Mouse (Mus musculus) liver, adult 2 months (tissue): ENCODE measurements around the gene Osbpl10. TPM values are rescaled to one million over a fixed set of nuclear protein-coding genes. Genes with fewer than 3 reads are reported as not detected.

ENCODE experiments used
- DNase-seq: peaks from one replicate; pipeline ENCODE4 v3.0.0-alpha.2; 2011; ENCODE audit warnings: low read depth, low spot score; ENCODE audit errors: extremely low read depth
- H3K27ac ChIP-seq: fragments of 200-500 bp; replicated peaks from 2 replicates; pipeline ENCODE4 v1.5.1; 2012; ENCODE audit warnings: low read depth, mild to moderate bottlenecking, control low read depth, inconsistent platforms, low read length; ENCODE audit not compliant: insufficient read depth
- H3K27me3 ChIP-seq: fragments of 200-500 bp; 2 replicates; pipeline ENCODE4 v1.6.1; 2012; ENCODE audit warnings: mild to moderate bottlenecking, moderate library complexity, low read length, inconsistent platforms; ENCODE audit not compliant: control insufficient read depth, insufficient read depth
- H3K36me3 ChIP-seq: fragments of 200-500 bp; 2 replicates; pipeline ENCODE4 v1.6.1; 2012; ENCODE audit warnings: low read length, inconsistent platforms; ENCODE audit not compliant: control insufficient read depth, insufficient read depth
- H3K4me1 ChIP-seq: fragments of 200-500 bp; 2 replicates; pipeline ENCODE4 v1.6.1; 2011; ENCODE audit warnings: low read length; ENCODE audit not compliant: control insufficient read depth, insufficient read depth
- H3K4me3 ChIP-seq: fragments of 200-500 bp; 2 replicates; pipeline ENCODE4 v1.5.1; 2011; ENCODE audit warnings: low read depth, mild to moderate bottlenecking, control low read depth, low read length, moderate library complexity; ENCODE audit not compliant: insufficient read depth
- H3K79me2 ChIP-seq: fragments of 200-500 bp; 2 replicates; pipeline ENCODE4 v1.6.1; 2012; ENCODE audit warnings: inconsistent platforms, mild to moderate bottlenecking, low read length, moderate library complexity; ENCODE audit not compliant: control insufficient read depth, insufficient read depth
- H3K9ac ChIP-seq: fragments of 200-500 bp; 2 replicates; pipeline ENCODE4 v1.6.1; 2012; ENCODE audit warnings: low read depth, mild to moderate bottlenecking, control low read depth, inconsistent platforms, low read length
- CTCF ChIP-seq: fragments of 200-500 bp; IDR thresholded peaks from 2 replicates; pipeline ENCODE4 v1.5.1; 2011; ENCODE audit warnings: low read depth, low read length, control low read depth
- POLR2A ChIP-seq: fragments of 200-500 bp; IDR thresholded peaks from 2 replicates; pipeline ENCODE4 v1.6.1; 2011; ENCODE audit warnings: low read length, control low read depth; ENCODE audit not compliant: insufficient read depth; ENCODE audit errors: extremely low read depth
- WGBS: fragments of 180-500 bp; shearing (Covaris S2); methylation state at CpG from one replicate; pipeline ENCODE4 v1.1.7; 2018; 5-methylcytosine and 5-hydroxymethylcytosine counted together
- polyA plus RNA-seq: library from polyadenylated mRNA; depleted of rRNA; stranded (reverse); fragments of >200 nt; gene quantifications from 2 replicates; pipeline ENCODE4 v1.2.3, GENCODE M21; 2012
- total RNA-seq: library from RNA; depleted of rRNA; stranded (reverse); fragments of >200 nt; gene quantifications from 2 replicates; pipeline ENCODE4 v1.2.3, GENCODE M21; 2014

Gene Osbpl10
- total and polyA plus RNA-seq, 2 experiments, result 0.28 to 0.82 TPM

GRCm38 (mm10) chr9:115169591-115169990 is 191.2 kb downstream of the Osbpl10 start:
- TF ChIP-seq CTCF (no peak), POLR2A (no peak)
- Histone ChIP-seq H3K27me3 (no peaks in the 10 kb centered on the region), H3K36me3 (no peaks in the 10 kb centered on the region), H3K9ac (no peak overlapping the region), H3K4me3 (no peak overlapping the region), H3K27ac (no peak overlapping the region), H3K4me1 (no peaks in the 10 kb centered on the region), H3K79me2 (no peaks in the 10 kb centered on the region)
- WGBS, result 94% methylated on average over 13 of the region's 13 CpGs
- no peak for DNase-seq

- no peaks in the 10 kb centered on the region for H3K79me2 ChIP-seq
- H3K27ac ChIP-seq, result no peak overlapping the region
- no peak overlapping the region for H3K9ac ChIP-seq
- TF ChIP-seq POLR2A (no peak), CTCF (no peak)
- no peaks in the 10 kb centered on the region for H3K27me3 ChIP-seq
- DNase-seq, result no peak
- H3K36me3 ChIP-seq, result no peaks in the 10 kb centered on the region
- H3K4me3 ChIP-seq, result no peak overlapping the region
- 91% methylated on average over 6 of the region's 6 CpGs for WGBS
- H3K4me1 ChIP-seq, result no peaks in the 10 kb centered on the region
These were observed 193.7 kb downstream of the Osbpl10 start for GRCm38 (mm10) chr9:115172096-115172495.

DNA sequence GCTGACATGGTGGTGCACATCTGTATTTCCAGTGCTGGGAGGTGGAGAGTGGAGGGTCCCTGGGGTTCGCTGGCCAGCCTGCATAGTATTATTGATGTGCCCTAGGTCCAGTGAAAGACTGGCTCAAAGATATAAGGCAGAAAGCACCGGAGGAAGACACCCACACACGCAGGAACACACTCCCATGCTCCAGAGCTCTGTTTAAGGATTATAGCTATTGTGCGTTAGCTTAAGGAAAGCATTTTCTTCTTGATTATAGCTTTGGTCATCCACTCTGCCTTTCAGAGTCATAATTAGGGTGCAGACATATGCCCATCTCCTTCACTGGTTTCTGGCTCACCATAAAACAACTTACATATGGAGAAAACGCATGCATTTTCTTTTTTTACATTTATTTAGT is 200.8 kb downstream of the Osbpl10 start:
- no peaks in the 10 kb centered on the region for H3K36me3 ChIP-seq
- H3K4me3 ChIP-seq, result no peak overlapping the region

GRCm38 (mm10) chr9:115179935-115180334 is 201.6 kb downstream of the Osbpl10 start:
- no peak for TF ChIP-seq POLR2A
- no peak for TF ChIP-seq CTCF
- 87% methylated on average over 8 of the region's 8 CpGs for WGBS
- Histone ChIP-seq H3K79me2 (no peaks in the 10 kb centered on the region), H3K9ac (no peak overlapping the region), H3K4me1 (no peaks in the 10 kb centered on the region), H3K36me3 (no peaks in the 10 kb centered on the region), H3K27ac (no peak overlapping the region), H3K27me3 (no peaks in the 10 kb centered on the region), H3K4me3 (no peak overlapping the region)
- DNase-seq, result no peak

More for the DNA sequence above, 200.8 kb downstream of the Osbpl10 start:
- Histone ChIP-seq H3K9ac (no peak overlapping the region), H3K27ac (no peak overlapping the region), H3K79me2 (no peaks in the 10 kb centered on the region), H3K27me3 (no peaks in the 10 kb centered on the region), H3K4me1 (no peaks in the 10 kb centered on the region)
- no peak for DNase-seq
- 82% methylated on average over 5 of the region's 5 CpGs for WGBS
- TF ChIP-seq POLR2A (no peak), CTCF (no peak)

DNA sequence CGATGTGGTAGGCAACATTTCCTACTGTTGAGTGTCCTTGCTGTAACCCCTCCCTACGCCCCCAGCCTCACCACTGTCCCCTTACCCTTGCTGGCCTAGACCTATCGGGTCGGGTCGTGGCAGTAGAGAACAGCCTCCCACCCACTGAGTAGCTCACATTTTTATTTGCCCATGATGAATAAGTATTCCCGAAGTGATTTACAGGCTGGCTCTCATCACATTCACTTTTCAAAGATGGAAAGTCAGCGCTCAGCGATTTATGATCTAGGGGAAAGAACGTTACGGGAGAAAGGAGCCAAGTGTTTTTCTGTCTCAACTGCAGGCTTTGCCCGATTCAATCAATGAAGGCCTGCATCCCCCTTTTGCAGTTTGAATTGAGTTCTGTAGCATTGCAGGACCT is 208.0 kb downstream of the Osbpl10 start:
- no peaks in the 10 kb centered on the region for H3K27me3 ChIP-seq
- no peak overlapping the region for H3K27ac ChIP-seq
- no peak for TF ChIP-seq CTCF
- TF ChIP-seq POLR2A, result no peak
- DNase-seq, result no peak
- H3K9ac ChIP-seq, result no peak overlapping the region
- 89% methylated on average over 11 of the region's 11 CpGs for WGBS
- no peaks in the 10 kb centered on the region for H3K4me1 ChIP-seq
- H3K4me3 ChIP-seq, result no peak overlapping the region
- H3K36me3 ChIP-seq, result no peaks in the 10 kb centered on the region
- H3K79me2 ChIP-seq, result no peaks in the 10 kb centered on the region

GRCm38 (mm10) chr9:115190376-115190942 is 212.1 kb downstream of the Osbpl10 start:
- H3K4me3 ChIP-seq, result no peak overlapping the region
- no peaks in the 10 kb centered on the region for H3K79me2 ChIP-seq
- no peaks in the 10 kb centered on the region for H3K36me3 ChIP-seq
- no peak overlapping the region for H3K9ac ChIP-seq
- H3K4me1 ChIP-seq, result no peaks in the 10 kb centered on the region
- H3K27ac ChIP-seq, result no peak overlapping the region
- WGBS, result 87% methylated on average over 9 of the region's 9 CpGs
- TF ChIP-seq POLR2A (no peak), CTCF (no peak)
- H3K27me3 ChIP-seq, result no peaks in the 10 kb centered on the region
- no peak for DNase-seq
